Mouse (Mus musculus): ENCODE measurements around the gene Snca.

Snca gene

DNA sequence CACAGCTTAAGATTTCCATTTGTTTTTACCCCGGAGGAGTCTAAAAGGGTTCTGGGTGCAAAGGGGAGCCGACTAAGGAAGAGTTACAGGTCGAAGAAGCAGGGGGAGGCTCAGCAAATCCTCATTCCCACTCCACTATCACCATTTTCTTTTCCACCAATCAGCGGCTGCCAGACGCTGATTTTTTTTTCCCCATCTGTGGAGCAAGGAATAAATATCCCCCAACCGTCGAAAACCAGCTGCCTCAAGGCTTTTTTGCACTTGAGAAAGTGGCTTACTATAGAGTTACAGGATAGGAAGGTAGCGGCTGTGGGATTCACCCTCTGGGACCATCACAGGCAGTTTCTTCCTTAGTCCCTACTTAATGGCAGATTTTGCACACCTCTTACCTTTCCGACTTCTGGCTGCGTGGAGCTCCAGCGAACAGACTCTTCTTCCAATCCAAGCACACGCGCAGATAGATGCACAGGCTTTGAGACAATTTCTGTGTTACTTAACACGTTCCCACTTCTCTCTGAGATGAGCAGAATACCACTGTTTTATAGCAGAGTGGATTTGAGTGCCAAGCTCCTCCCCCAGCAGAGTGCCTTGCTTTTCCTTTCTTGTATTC, at the start of gene Snca:
Gene Snca, minus strand, starts transcription at position 574 of the 610 bp plus-strand sequence.
- peak; percentile 11 for DNase-seq

DNA sequence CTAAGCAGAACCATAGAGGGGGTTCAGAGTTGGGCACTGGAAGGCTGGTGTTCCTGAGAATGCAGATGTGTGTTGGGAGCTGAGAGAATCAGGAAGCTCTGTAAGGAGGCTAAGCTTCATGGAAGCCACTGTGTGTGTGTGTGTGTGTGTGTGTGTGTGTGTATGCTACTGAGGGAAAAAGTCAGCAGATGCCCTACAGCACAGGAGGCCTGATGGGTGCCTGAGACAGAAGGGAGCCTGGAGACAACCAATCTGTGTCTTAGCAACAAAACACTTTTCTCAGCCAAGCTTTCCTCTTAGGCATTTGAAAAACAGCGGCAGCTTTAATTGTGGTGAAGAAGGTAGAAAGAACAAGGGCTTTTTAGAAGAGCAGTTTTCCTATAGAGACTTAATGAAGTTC, 40.5 kb upstream of the Snca start:
- DNase-seq = no peak

DNA sequence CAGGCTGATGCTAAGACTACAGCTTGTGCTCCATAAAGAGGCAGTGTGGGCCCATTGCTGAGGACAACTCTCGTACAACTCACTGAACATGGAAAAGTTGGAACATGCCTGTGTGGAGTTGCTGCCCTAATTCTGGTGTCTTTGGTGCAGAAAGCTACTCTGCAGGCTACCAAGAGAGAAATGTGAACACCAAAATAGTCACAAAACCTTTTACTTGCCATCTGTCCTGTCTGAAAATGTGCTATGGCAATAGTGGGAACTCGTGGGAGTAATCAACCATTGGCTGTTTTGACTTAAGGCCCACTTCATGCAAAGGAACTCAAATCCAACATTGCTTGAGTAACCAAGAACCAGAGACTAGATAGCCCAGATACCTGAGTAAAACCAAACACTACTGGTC, 26.9 kb upstream of the Snca start:
- DNase-seq = no peak

DNA sequence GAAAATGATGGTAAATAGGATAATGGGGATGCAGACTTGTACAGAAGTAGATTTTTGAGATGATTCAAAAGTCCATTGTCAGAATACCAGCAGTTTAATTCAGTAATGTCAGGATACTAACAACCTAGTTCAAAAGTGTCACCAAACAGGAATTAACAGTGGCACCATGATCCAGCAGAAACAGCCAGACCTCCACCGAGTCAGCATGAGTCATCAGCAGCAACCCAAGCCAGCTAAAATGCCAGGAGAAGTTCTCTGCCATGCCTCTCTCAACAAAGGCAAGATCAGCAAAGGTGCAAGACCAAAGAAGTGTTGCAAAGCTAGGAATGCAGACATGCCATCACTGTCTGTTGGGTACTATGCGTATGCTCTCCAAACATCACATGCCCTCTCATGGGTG, 22.0 kb upstream of the Snca start:
- DNase-seq = no peak

DNA sequence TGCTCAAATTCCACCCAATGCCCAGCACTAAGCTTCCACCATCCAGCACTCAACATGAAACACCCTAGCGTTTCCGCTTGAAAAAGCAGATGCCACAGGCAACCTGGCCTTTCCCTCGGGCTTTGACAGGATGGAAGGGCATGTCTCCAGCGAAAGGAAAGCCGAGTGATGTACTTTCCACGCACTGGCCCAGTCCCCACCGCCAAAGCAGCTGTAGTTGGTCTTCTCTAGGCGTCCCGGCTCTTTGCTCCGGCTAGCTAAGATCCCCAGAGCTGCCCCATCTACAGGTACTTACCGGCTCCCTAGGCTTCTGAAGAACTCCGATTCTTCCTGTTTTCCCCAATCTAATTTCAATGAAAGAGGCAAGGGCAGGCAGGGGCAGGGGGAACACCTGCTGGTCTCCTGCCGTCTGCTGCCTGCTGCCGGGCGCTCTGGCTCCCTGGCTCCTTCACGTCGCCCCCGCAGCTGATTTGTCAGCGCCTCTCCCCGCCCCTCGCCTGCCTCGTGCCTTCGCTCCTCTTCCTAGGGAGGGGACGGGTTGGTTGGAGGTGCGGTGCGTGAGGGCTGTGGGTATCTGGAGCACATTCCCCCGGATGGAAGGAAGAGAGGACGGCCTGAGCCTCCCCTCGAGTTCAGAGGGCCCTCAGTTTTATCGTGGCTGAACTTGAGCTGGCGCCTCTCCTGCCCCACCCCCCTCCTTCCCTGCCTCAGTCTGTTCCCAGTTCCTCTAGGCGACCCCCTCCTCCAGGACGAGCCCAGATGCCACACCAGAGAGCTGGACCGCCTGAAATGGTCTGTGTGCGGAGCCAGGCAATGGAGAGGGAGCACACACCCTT, 1.0 kb downstream of the Snca start:
- DNase-seq = peak; percentile 29

DNA sequence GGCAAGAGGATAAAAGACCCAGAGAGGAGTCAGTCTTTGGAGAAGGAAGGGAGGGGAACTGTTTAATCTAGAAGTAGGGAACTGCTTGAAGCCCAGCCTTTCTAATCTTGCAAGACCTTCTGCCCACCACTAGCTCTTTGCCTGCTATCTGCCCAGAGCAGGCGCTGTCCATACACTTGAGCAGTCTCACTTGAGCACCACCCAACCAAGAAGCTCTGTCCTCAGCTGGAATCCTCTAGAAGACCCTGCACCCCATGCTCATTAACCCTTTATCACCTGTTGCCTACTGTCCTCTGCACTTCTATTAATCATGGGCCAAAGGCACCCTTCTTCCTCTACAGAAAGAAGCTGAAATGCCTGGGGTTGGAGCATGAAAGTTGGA, 1.6 kb downstream of the Snca start:
- DNase-seq = no peak

DNA sequence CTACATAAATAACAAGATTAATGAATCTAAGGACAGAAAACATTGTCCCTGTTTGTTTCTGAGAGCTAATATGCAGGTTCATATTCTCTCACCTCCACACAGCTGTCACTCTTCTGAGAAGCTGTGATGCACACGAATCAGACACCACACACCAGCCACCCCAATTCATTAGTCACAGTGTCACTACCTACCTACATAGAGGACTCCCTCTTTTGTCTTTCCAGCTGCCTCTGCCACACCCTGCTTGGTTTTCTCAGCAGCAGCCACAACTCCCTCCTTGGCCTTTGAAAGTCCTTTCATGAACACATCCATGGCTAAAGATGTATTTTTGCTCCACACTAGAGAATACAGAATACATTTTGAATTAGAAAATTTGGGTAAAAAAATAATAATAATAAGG, 2.4 kb downstream of the Snca start:
- no peak for DNase-seq

DNA sequence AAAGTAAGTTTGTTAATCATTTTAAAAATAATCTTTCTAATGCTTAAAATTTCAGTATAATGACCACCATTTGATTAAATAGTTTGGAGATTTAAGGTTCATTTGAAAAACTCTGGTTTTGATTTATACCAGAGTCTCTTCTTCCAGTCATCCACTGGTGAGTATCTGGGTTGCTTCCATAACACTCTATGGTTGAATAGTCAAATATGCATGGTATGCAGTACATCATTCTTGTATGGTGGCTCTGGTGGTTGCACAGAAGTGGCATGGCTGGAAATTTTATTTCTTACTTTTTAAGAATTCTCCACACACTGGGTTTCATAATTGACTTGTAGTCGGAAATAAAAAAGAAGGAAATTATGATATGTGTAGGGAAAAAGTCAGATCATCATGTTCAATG, 10.4 kb downstream of the Snca start:
- DNase-seq = no peak

DNA sequence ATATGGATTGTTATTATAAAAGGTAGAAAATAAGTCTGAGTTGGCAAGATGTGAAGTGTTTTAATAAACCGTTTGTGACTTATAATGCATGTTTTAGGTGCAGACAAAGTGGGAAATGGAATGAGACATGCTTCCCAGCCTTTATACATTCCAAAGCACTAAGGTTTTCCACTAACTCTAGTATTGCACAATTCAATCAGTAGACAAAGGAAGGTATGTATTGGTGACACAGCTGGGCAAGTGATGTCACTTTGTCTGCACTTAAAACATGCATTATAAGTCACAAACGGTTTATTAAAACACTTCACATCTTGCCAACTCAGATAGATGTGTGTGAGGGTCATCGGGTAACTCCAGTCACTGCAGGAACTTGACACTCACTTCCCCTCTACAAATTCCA, 16.1 kb downstream of the Snca start:
- no peak for DNase-seq

DNA sequence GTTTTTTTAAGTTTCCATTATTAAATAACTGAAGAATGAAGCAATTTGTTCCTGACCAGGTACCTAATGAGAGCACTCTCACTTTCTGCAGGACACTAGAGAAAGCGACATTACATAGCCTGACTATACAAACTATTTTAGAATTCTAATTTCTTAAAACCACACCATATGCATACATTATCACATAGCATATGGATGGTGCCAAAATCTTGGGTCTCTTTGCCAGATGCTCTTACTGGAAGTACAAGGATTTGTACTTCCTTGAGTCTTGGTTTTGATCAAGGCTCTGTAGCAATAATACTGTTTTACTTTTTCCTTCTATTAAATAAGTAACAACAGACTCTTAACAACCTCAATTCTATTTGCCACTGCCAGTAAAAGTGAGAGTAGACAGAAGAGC, 31.4 kb downstream of the Snca start:
- no peak for DNase-seq

DNA sequence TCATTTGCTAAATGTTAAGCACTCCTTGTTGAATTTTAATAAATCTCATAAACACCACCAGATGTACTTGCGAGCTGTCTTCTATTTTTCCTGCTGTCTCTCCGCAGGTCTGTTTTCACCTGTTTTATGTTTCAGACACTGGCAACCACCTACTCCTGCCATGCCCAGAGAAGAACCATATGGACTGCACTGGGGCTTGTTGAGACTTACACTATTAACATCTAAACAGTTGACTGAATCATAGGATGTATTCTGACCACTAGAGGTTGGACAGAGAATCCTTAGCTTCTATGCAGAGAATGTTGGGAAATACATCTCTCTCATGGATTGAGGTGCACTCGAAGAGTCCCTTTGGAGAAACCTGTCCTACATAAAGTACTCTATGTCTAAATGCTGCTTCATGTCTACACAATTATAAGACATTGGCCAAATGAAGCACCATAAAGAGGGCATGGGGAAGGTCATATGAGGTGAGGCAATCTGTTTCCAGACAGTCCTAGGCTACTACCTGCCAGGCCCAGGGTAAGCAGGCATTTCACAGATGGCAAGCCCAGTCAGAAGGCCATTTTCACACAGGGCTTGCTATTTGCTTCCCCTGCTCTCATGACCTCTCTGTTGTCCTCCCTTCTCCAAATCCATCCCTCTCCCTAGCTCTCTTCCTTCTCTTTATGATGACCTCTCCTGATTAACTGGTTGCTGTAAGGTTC, 35.8 kb downstream of the Snca start:
- DNase-seq = no peak

DNA sequence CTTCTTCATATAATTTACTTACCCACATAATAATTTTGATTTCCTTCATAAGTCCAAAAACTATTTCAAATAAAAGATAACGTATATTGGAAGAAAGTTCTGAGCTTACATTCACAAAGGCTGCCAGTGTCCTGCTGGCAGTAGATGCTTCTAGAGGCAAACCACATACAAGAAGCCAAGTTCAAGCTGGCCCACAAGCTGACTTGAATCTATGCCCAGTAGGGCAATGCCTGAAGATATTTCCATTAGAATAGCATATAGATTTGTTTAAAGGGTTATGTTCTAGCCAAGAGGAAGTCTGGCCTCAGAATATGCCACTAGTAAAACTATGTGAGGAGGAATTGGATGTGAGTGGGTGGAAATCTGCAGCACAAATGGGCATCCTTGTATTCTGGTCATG, 42.7 kb downstream of the Snca start:
- DNase-seq = no peak

DNA sequence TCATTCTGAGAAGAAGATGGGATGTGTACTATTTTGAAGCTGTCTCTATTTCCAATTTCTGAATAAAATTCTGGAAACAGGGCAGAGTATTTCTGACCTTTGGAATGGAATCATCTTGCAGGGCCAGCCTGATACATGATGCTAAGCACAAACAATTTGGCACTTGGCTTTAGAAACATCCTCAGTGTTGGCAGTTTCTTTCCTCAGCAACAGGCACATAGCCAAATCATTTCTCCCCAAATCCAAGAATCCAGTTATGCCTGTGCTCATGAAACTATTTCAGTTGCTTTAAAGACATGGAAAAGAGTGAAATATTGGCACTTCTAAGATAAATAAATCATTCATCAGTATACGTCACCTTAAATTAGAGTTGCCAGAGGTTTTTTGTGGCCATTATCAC, 57.8 kb downstream of the Snca start:
- peak; percentile 56 for DNase-seq

DNA sequence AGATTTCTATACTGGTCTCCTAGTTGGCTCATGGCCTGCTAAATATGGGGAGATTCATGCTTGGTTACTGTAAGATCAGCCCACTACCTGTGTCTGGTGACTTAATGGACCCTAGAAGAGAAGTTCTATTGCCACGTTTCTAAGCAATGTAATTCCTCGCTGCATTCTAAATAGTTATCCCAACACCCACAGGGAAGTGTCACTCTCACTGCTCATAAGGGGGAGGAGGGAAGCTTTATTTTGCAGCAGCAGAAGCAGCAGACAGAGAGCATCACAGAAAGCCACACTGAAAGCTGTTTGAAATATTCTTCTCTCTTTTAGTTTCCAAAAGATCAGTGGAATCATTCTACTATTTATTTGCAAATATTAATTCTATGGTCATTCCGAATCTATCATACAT, 64.0 kb downstream of the Snca start:
- DNase-seq = no peak

DNA sequence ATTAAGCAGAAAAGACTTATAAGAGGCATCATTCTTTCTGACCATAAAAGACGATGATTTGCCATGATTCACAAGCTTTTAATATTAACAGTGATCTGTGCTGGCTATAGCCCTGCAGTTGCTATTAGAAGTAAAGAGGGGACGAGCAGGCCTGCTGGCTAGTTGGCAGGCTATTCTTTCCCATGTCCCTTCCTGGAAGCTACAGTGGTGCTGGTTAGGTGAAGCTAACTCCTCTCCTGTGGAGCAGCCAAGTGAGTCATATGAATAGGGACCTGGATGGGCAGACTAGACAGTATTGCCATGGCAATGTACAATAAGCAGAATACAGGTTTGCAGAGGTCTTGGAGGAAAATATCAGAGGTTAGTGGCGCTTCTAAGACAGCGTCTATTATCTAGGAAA, 66.8 kb downstream of the Snca start:
- DNase-seq = no peak

DNA sequence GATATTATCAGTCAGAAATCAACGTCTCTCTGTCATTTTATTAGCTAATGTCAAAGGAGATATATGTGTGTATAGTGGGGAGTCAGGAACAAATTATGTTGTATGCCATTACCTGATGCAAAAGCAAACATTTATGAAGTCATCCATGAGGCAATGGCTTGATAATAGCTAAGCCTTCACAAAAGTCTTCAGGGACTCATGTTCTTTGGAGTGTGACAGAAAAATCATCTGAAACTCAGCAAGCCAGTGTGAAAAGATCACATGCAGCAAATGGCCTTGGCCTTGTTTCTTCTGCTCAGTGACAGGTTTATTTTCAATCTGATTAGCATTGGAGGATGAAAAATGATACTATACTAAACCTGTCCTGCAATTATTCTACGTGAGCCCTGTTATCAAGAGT, 67.9 kb downstream of the Snca start:
- no peak for DNase-seq

DNA sequence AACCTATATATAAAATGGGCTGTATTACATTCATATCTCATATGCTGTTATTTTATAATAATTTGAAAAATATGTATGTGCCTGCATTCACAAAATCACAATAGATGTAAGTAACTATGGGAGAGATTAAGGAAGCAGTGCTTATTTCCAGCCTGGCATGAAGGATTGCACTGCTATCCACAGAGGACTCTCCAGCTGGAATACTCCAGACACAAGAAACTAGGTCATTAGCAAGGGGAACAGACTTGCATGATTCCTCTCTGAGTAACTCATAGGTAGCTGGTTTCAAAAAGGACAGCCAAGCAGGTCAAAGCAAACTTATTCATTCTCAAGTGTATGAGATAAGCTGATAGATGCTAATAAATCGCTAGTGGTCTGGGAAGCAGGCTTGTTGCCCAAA, 74.7 kb downstream of the Snca start:
- no peak for DNase-seq

DNA sequence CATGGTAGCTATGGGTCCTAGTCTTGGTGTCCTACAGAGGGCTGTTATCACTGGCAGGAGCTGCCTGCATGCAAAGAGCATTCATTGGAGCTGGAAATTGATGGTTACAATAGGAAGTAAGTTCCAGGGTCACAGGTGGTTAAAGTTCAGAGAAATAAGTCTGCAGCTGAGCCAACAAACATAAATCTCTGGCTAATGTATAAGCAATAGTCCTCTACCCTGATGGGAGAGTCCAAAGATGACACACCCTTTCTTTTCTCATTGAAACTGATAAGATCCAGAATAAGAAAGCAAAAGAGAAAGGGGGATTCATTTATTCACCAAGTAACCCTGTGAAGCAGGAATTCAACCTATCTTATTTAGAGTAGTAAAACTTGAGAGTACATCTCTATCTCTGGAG, 83.7 kb downstream of the Snca start:
- DNase-seq = no peak

DNA sequence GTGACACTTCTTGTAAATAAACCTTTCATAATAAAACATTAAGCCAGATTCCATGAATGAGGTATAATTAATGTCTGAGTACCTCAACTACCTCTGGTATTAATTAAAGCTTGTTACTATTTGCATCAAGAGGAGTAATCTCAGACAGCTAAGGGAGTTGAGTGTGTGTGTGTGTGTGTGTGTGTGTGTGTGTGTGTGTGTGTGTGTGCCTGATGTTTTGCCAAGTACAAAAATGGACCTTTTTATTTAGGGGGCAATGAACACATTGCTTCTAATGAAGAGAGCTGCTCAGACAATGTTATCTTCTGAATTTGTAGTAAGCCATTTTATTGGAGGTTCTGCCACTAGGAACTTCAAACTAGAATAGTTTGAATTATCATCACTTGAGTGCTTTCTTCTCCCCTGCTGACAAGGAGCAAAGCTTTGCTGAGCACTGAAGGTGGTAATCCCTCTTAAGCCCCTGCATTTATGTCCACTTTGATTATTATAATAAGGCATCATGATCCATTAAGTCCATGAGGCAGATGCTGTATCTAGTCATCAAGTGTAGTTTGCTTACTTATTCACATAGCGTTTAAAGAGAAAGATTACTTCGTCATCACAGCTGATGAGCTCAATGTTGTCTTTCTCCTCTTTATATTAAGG, 88.1 kb downstream of the Snca start:
- DNase-seq = no peak

DNA sequence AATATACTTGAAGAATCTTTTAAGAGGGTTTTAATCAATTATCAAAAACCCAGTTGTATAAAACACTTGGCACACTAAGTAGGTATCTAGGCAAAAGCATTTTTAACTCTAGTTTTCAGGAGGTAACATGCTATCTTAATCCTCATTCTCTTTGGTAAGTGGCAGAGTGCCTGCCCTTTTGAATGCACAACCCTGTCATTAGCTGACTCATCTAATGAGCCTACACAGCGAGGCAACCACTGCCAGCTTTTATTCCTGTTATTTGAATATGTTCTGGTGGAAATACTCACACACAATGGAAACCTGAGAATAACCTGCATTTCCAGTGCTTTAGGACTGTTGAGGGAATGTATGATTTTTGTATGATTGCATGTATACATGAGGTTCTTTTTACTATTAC, 89.9 kb downstream of the Snca start:
- no peak for DNase-seq

DNA sequence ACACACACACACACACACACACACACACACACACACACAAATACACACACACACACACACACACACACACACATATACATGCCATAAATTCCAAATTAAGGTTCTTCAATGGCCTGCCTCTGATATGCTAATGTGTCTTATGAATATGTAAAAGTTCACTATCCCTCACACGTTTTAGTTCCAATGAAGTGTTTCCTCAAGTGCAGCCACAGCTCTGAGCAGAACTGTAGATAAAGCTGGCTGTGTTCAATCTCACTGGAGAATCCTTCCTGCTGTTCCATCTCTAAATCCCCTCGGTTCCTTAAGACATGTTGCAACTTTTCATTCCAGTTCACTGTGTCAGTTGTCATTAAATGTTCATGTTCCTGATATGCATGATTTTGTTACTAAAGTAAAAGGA, 98.5 kb downstream of the Snca start:
- no peak for DNase-seq

DNA sequence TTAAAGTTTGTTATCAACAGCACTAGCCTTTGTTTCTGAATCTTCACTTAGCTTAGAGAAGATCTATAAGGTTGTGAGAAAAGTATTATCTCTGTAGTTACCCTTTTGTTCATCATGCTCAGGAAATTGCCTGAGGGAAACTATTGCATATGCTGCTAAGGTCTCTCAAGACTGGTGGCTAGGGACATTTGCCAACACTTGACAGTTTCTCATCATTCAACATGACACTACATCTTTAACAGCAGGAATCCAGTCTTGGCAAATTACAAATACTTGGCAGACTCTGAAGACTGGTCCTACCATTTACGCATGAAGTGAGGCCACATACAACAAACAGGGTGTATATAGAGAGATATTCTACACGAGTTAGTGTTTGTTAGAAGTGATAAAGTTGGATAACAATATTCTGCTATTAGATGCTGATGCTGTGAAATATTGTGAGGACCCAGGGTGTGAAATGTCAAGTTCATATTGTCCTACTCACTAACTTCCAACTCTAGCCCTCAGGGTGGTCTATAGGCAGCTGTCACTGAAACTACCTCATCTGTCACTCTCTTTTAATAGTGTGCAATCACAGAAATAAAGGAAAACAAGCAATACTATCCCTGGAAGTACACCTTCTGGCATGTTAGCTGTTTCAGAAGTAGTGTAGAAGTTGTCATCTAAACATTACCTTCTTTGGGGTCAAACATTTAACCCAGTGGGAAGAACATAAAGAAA, 105.4 kb downstream of the Snca start:
- DNase-seq = peak; percentile 16

DNA sequence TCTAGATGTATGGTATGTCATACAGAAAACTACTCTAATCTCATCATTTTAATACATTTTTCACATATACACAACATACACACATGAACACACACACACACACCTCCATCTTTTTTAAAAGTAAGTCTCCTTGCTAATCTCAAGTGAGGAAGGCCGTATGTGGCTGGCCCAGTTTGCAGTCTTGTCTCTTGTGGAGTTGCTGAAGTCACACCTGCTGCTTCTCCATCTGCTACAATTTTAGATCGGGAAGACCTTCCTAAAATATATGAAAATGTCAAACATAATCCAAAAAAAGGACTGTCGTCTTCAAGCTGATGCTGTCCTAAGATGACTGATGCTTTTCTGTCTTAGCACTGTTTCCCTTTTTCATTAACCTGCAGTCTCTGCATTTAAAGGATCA, 112.1 kb downstream of the Snca start:
- DNase-seq = no peak
